In the genomic region with DNA sequence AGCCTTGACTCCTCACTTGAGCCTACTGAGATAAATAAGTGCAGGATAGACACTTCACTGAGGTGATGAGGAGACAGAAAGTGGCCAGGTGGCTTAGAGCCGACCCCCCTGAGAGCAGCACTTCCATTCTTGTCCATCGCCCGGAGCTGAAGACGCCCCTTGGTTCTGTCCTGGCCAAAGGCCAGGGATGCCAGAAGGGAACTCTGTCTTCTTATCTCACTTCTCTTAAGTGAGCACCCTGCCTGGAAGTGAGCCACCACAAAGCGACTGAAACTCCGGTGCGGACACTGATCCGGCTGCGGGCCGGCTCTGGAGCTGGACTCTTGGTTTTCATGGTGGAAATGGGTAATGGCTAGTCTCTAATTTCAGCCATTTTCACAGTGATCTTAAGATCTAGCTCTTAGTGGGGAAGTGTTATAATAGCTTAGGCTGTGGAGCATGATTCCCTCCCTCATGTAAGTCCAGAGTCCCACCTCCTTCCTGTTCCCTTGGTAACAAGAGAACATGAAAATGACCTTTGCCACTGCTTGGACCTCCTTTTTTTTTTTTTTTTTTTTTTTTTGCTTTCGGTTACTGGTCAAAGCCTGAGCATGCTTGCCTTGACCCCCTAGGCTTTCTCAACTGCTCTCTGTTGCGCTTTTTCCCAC, we compare ENCODE assay signal across 12 mouse cellular contexts. TPM values are rescaled to one million over a fixed set of nuclear protein-coding genes. Genes with fewer than 3 reads are reported as not detected.
DNase-seq lines count a peak whose midpoint lies in the region; ATAC-seq and TF ChIP-seq lines count a peak whose summit lies in the region.
"Had no signal": no experiment of that assay in that cellular context is flagged by ENCODE, and none has a peak within 500 bp of the region (broad histone marks: within the 10 kb centered on the region; RNA-seq: fewer than 3 reads in every experiment).

No protein-coding gene starts in this region.

- H3K4me1 ChIP-seq in intestine, embryonic 16.5 days (ENCODE audit: control insufficient read depth, insufficient read depth, low read length) = 0 out of 2 replicates have a peak, but pooled peaks cover 5% of the 10 kb centered on the region
- peaks cover 46% of the 10 kb centered on the region for H3K4me1 ChIP-seq in limb, embryonic 12.5 days (replicated peaks)
- H3K4me1 ChIP-seq in hindbrain, embryonic 13.5 days (replicated peaks) = no peaks in the 10 kb centered on the region

- peak; percentile 40 for DNase-seq in left cerebral cortex, postnatal 4 days
- DNase-seq in left cerebral cortex, postnatal 36 days (ENCODE audit: low spot score in 2 of 2) = no peak
- DNase-seq in adrenal gland, postnatal 36 days = peak; percentile 12 to 38
- DNase-seq in left cerebral cortex, adult 2 months (ENCODE audit: extremely low spot score in 1 of 2, low spot score in 2 of 2) = no peak
- DNase-seq: thymus, postnatal 4 days had no signal

- no peak overlapping the region for H3K4me2 ChIP-seq in intestine, embryonic 16.5 days (ENCODE audit: low read depth, low read length)
- H3K4me2 ChIP-seq in limb, embryonic 12.5 days = no peak overlapping the region
- H3K4me2 ChIP-seq in hindbrain, embryonic 13.5 days = no peak overlapping the region
- H3K4me2 ChIP-seq: limb, embryonic 15.5 days had no signal

- H3K4me3 ChIP-seq in intestine, embryonic 16.5 days (ENCODE audit: low read length) = no peak overlapping the region
- H3K4me3 ChIP-seq in limb, embryonic 12.5 days (replicated peaks) = no peak overlapping the region
- no peak overlapping the region for H3K4me3 ChIP-seq in hindbrain, embryonic 13.5 days
- H3K4me3 ChIP-seq in left cerebral cortex, adult 2 months = no peak overlapping the region
- H3K4me3 ChIP-seq: limb, embryonic 15.5 days had no signal

- H3K9ac ChIP-seq in intestine, embryonic 16.5 days (ENCODE audit: low read depth, low read length) = no peak overlapping the region
- H3K9ac ChIP-seq in limb, embryonic 12.5 days (replicated peaks) = no peak overlapping the region
- no peak overlapping the region for H3K9ac ChIP-seq in hindbrain, embryonic 13.5 days
- H3K9ac ChIP-seq: limb, embryonic 15.5 days had no signal

- H3K27me3 ChIP-seq in intestine, embryonic 16.5 days (replicated peaks; ENCODE audit: control insufficient read depth, insufficient read depth, low read length) = no peaks in the 10 kb centered on the region
- H3K27me3 ChIP-seq in limb, embryonic 12.5 days = no peaks in the 10 kb centered on the region
- H3K27me3 ChIP-seq in hindbrain, embryonic 13.5 days = no peaks in the 10 kb centered on the region

- ATAC-seq in intestine, embryonic 16.5 days = 0 out of 2 replicates have a peak, but pooled peaks have one; percentile 59
- no peak for ATAC-seq in limb, embryonic 12.5 days (ENCODE audit: insufficient number of reproducible peaks, insufficient read depth, low FRiP score, low TSS enrichment, low read depth)
- ATAC-seq in hindbrain, embryonic 13.5 days (ENCODE audit: low FRiP score) = no peak
- ATAC-seq: activated CD4-positive, CD25-positive, alpha-beta regulatory T cell, adult 4 months; hindbrain, embryonic 16.5 days had no signal

- H3K27ac ChIP-seq in intestine, embryonic 16.5 days (ENCODE audit: low read length) = no peak overlapping the region
- H3K27ac ChIP-seq in limb, embryonic 12.5 days = 0 out of 2 replicates have a peak overlapping the region, but pooled peaks have one; percentile 53
- H3K27ac ChIP-seq in hindbrain, embryonic 13.5 days = no peak overlapping the region
- H3K27ac ChIP-seq in left cerebral cortex, adult 2 months = no peak overlapping the region
- H3K27ac ChIP-seq: limb, embryonic 15.5 days; macrophage had no signal

- 75% methylated on average over 12 of the region's 12 CpGs for WGBS in intestine, embryonic 16.5 days
- WGBS in limb, embryonic 12.5 days = 84% methylated on average over 12 of the region's 12 CpGs
- WGBS in hindbrain, embryonic 13.5 days = 81% methylated on average over 12 of the region's 12 CpGs

- no peak for TF ChIP-seq CTCF in left cerebral cortex, adult 2 months (IDR thresholded peaks at IDR 0.05)

- intact Hi-C loops in left cerebral cortex, postnatal 4 days (cut with DNase I) = no loop called here
- intact Hi-C loops in left cerebral cortex, postnatal 36 days (cut with DNase I) = no loop called here
- intact Hi-C loops in left cerebral cortex, adult 2 months (cut with DNase I) = no loop called here

- no peaks in the 10 kb centered on the region for H3K36me3 ChIP-seq in intestine, embryonic 16.5 days (ENCODE audit: control insufficient read depth, insufficient read depth, low read length)
- H3K36me3 ChIP-seq in limb, embryonic 12.5 days = no peaks in the 10 kb centered on the region
- H3K36me3 ChIP-seq in hindbrain, embryonic 13.5 days = no peaks in the 10 kb centered on the region
- H3K36me3 ChIP-seq: limb, embryonic 15.5 days had no signal

- H3K9me3 ChIP-seq in intestine, embryonic 16.5 days (ENCODE audit: control insufficient read depth, low read length) = no peaks in the 10 kb centered on the region
- H3K9me3 ChIP-seq in limb, embryonic 12.5 days = no peaks in the 10 kb centered on the region
- no peaks in the 10 kb centered on the region for H3K9me3 ChIP-seq in hindbrain, embryonic 13.5 days
- H3K9me3 ChIP-seq: limb, embryonic 15.5 days had no signal

RNA-seq across cellular contexts. Expression of a gene that starts 52.7 kb away (rescaled TPM):
- total RNA-seq in left cerebral cortex, postnatal 4 days (2021) = 10 to 100 TPM; 14.1 to 17.2 TPM
- 10 to 100 TPM; 18.3 to 20.5 TPM for total RNA-seq in left cerebral cortex, postnatal 36 days (2021)
- 10 to 100 TPM; 25.3 to 26.3 TPM for total RNA-seq in adrenal gland, postnatal 36 days (2021)
- 50.3 and 54.5 TPM in 2 replicates for polyA plus RNA-seq in intestine, embryonic 16.5 days (2015; fragmentation: Nextera tagmentation; extraction: Ambion mirVana)
- 47.7 and 50.0 TPM in 2 replicates for polyA plus RNA-seq in limb, embryonic 12.5 days (2016; fragmentation: Nextera tagmentation; extraction: Ambion mirVana)
- 44.0 and 46.8 TPM in 2 replicates for polyA plus RNA-seq in hindbrain, embryonic 13.5 days (2015; fragmentation: Nextera tagmentation; extraction: Ambion mirVana)
- total RNA-seq in left cerebral cortex, adult 2 months (2021) = 10 to 100 TPM; 21.7 to 24.3 TPM

Comparison
In these comparisons a context has a peak if more than half of its experiments do, and no peak if none do; other contexts are left out.
1. DNase-seq: peak in left cerebral cortex, postnatal 4 days (single experiment) and adrenal gland, postnatal 36 days (2 of 2); none in left cerebral cortex, postnatal 36 days (0 of 2) and left cerebral cortex, adult 2 months (0 of 2).